Mouse (Mus musculus): Measurements from ENCODE around the gene Nfatc2.

GRCm38 (mm10) chr2:168467166-168467565 lies 134.3 kb downstream of the Nfatc2 start:
- TF ChIP-seq MYOD1 (IDR thresholded peaks at IDR 0.05; ENCODE audit: control insufficient read depth, insufficient read length, low read depth): no peak
- no peak for TF ChIP-seq CTCF (IDR thresholded peaks at IDR 0.05; ENCODE audit: control insufficient read depth, insufficient read depth, insufficient read length)
- no peak for TF ChIP-seq MAX (IDR thresholded peaks at IDR 0.05)
- TF ChIP-seq CEBPB (IDR thresholded peaks at IDR 0.05; ENCODE audit: low read depth): no peak
- no peak for TF ChIP-seq MYOG (IDR thresholded peaks at IDR 0.05; ENCODE audit: control insufficient read depth, extremely low read depth, insufficient read length)
- no peak for TF ChIP-seq FOSL1 (IDR thresholded peaks at IDR 0.05; ENCODE audit: insufficient read depth, low read length, poor library complexity, severe bottlenecking)
- TF ChIP-seq USF1 (IDR thresholded peaks at IDR 0.05; ENCODE audit: low read depth): no peak

Data from C2C12 (cell line).